Mouse (Mus musculus) forebrain, postnatal 0 days (tissue): ENCODE data around the gene Ryr3. TPM values are rescaled to one million over a fixed set of nuclear protein-coding genes. Genes with fewer than 3 reads are reported as not detected.
A peak's percentile ranks its signal among the peaks of the same experiment; 100 is the strongest.

Experiments used
- ATAC-seq: fragments of 200-750 bp; cut with Nextera tagmentation; 2 replicates; pipeline ENCODE4 v1.8.0; 2017; ENCODE audit warnings: mild to moderate bottlenecking, moderate library complexity
- DNase-seq: peaks from one replicate; pipeline ENCODE4 v3.0.0-alpha.2; 2015
- H3K27ac ChIP-seq: fragments of 300-500 bp; sonication (generic); 2 replicates; pipeline ENCODE4 v1.5.1; 2014; ENCODE audit warnings: low read depth, mild to moderate bottlenecking, antibody characterized with exemption, low read length, moderate library complexity, mixed read lengths
- H3K27me3 ChIP-seq: fragments of 300-500 bp; sonication (generic); 2 replicates; pipeline ENCODE4 v1.6.1; 2014; ENCODE audit warnings: mild to moderate bottlenecking, low read length, mixed read lengths; ENCODE audit not compliant: insufficient read depth
- H3K36me3 ChIP-seq: fragments of 300-500 bp; sonication (generic); 2 replicates; pipeline ENCODE4 v1.6.1; 2014; ENCODE audit warnings: mild to moderate bottlenecking, moderate library complexity; ENCODE audit not compliant: insufficient read depth
- H3K4me1 ChIP-seq: fragments of 300-500 bp; sonication (generic); 2 replicates; pipeline ENCODE4 v1.6.1; 2014; ENCODE audit warnings: antibody characterized with exemption; ENCODE audit not compliant: insufficient read depth
- H3K4me2 ChIP-seq: fragments of 300-500 bp; sonication (generic); 2 replicates; pipeline ENCODE4 v1.6.1; 2014; ENCODE audit warnings: low read depth, mild to moderate bottlenecking, moderate library complexity
- H3K4me3 ChIP-seq: fragments of 300-500 bp; sonication (generic); 2 replicates; pipeline ENCODE4 v1.5.1; 2014; ENCODE audit warnings: low read depth, low read length, mixed read lengths
- H3K9ac ChIP-seq: fragments of 300-500 bp; sonication (generic); 2 replicates; pipeline ENCODE4 v1.6.1; 2014; ENCODE audit warnings: mild to moderate bottlenecking
- H3K9me3 ChIP-seq: fragments of 300-500 bp; sonication (generic); 2 replicates; pipeline ENCODE4 v1.6.1; 2016; ENCODE audit warnings: low read length
- CTCF ChIP-seq: sonication (generic); IDR thresholded peaks from 2 replicates; pipeline ENCODE4 v1.5.1; 2016; ENCODE audit warnings: antibody characterized with exemption, control low read depth, low read depth
- WGBS: fragments of 180-500 bp; shearing (Covaris S2); extraction: QIAGEN DNeasy Blood & Tissue Kit; methylation state at CpG from one replicate; pipeline ENCODE4 v1.1.7; 2014; 5-methylcytosine and 5-hydroxymethylcytosine counted together
- polyA plus RNA-seq: library from polyadenylated mRNA; unstranded; fragments of >200 nt; fragmentation: Nextera tagmentation; extraction: Ambion mirVana; gene quantifications from 2 replicates; pipeline ENCODE4 v1.2.1, GENCODE M21; 2015
- total RNA-seq: library from RNA; depleted of rRNA; stranded (reverse); fragments of >200 nt; gene quantifications from 2 replicates; pipeline ENCODE4 v1.2.3, GENCODE M21; 2014

Ryr3 gene
- total and polyA plus RNA-seq, 2 experiments from 2014 or later: 4.2 to 16.1 TPM

- no peak for DNase-seq
- Histone ChIP-seq H3K36me3 (no peaks in the 10 kb centered on the region), H3K4me1 (no peaks in the 10 kb centered on the region), H3K9ac (no peak overlapping the region), H3K27me3 (no peaks in the 10 kb centered on the region), H3K9me3 (no peaks in the 10 kb centered on the region), H3K4me3 (no peak overlapping the region), H3K27ac (no peak overlapping the region), H3K4me2 (no peak overlapping the region)
- TF ChIP-seq CTCF: no peak
- no peak for ATAC-seq
- WGBS: 91% methylated on average over 9 of the region's 9 CpGs
Measured at GRCm38 (mm10) chr2:112632536-112632935, 584.4 kb downstream of the Ryr3 start.

DNA sequence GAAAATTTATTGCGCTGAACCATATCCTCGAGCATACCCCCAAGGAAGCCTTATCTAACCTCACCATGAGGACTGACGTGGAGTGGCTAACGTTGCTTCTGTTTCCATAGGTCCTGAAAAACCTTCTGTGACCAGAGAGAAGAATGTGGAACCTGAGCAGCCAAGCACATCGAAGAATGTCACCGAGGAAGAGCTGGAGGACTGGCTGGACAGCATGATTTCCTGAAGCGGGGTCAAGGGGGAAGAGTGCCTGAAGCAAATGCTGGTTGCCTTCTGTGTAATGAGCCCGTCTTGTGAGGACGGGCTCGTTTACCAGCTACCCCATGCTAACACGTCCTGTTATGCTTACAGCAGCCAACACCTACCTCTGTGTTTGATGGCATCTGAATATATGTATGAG lies 586.2 kb downstream of the Ryr3 start:
- no peaks in the 10 kb centered on the region for H3K4me1 ChIP-seq
- no peak for TF ChIP-seq CTCF
- H3K9ac ChIP-seq: no peak overlapping the region
- DNase-seq (no peak), ATAC-seq (no peak)
- no peak overlapping the region for H3K27ac ChIP-seq
- H3K36me3 ChIP-seq: no peaks in the 10 kb centered on the region
- WGBS: 87% methylated on average over 11 of the region's 11 CpGs
- no peaks in the 10 kb centered on the region for H3K9me3 ChIP-seq
- H3K27me3 ChIP-seq: no peaks in the 10 kb centered on the region
- H3K4me2 ChIP-seq: no peak overlapping the region
- H3K4me3 ChIP-seq: no peak overlapping the region

- no peaks in the 10 kb centered on the region for H3K9me3 ChIP-seq
- DNase-seq (no peak), ATAC-seq (no peak)
- H3K4me1 ChIP-seq: no peaks in the 10 kb centered on the region
- no peak overlapping the region for H3K4me3 ChIP-seq
- no peak overlapping the region for H3K27ac ChIP-seq
- TF ChIP-seq CTCF: no peak
- H3K9ac ChIP-seq: no peak overlapping the region
- H3K36me3 ChIP-seq: no peaks in the 10 kb centered on the region
- 89% methylated on average over 3 of the region's 3 CpGs for WGBS
- no peaks in the 10 kb centered on the region for H3K27me3 ChIP-seq
- H3K4me2 ChIP-seq: no peak overlapping the region
Measured at GRCm38 (mm10) chr2:112625156-112625555, 591.7 kb downstream of the Ryr3 start.

DNA sequence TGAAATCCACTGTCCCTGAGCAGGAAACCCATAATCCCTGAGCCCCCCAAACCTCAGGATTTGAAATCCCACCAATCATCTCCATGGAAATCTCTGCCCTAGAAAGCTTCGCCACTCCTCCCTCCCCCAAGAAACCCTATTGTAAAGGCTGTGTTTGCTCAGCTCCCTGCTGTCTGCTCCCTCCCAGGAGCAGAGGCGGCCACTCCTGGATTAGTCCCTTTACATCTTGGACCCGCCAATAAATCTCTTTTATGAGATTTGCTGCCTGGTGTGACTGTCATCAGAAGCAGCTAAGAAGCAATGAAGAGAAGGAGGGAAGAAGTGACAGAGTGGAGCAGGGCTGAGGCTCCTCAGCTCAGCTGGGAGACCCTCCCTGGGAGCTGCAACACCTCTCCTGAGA lies 599.7 kb downstream of the Ryr3 start:
- Histone ChIP-seq H3K9ac (no peak overlapping the region), H3K27me3 (no peaks in the 10 kb centered on the region), H3K4me2 (no peak overlapping the region), H3K4me3 (no peak overlapping the region), H3K36me3 (no peaks in the 10 kb centered on the region), H3K9me3 (no peaks in the 10 kb centered on the region), H3K27ac (no peak overlapping the region), H3K4me1 (no peaks in the 10 kb centered on the region)
- TF ChIP-seq CTCF: no peak
- 25% methylated on average over 3 of the region's 3 CpGs for WGBS
- no peak for DNase-seq
- ATAC-seq: no peak

DNA sequence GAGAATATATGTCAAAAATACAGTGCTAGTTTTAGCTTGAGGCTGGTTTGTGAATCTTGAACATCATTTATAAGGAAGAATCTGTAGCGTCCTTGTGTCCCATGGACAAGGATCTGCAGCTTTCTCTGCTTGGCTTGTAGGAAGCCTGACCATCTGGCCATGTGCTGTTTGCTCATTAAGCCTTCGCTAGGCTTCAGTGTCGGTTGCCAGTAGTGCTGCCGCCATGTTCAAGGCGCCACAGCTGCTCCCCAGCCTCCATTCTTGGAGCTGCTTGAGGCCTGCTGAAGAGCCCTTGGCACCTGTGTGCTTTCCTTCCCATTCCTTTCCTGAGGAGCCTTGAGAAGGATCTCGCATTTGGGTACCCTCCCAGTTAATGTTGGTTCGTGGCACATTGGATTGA lies 602.5 kb downstream of the Ryr3 start:
- ATAC-seq: peak; percentile 43
- no peak overlapping the region for H3K27ac ChIP-seq
- H3K4me1 ChIP-seq: no peaks in the 10 kb centered on the region
- WGBS: 72% methylated on average over 7 of the region's 7 CpGs
- H3K9ac ChIP-seq: no peak overlapping the region
- H3K36me3 ChIP-seq: no peaks in the 10 kb centered on the region
- no peak for DNase-seq
- no peak overlapping the region for H3K4me3 ChIP-seq
- no peak for TF ChIP-seq CTCF
- no peak overlapping the region for H3K4me2 ChIP-seq
- no peaks in the 10 kb centered on the region for H3K9me3 ChIP-seq
- no peaks in the 10 kb centered on the region for H3K27me3 ChIP-seq

- Histone ChIP-seq H3K9me3 (no peaks in the 10 kb centered on the region), H3K4me2 (no peak overlapping the region), H3K4me3 (no peak overlapping the region), H3K4me1 (no peaks in the 10 kb centered on the region), H3K9ac (no peak overlapping the region), H3K36me3 (no peaks in the 10 kb centered on the region), H3K27ac (no peak overlapping the region), H3K27me3 (no peaks in the 10 kb centered on the region)
- no peak for ATAC-seq
- peak; percentile 43 for TF ChIP-seq CTCF
- 91% methylated on average over 3 of the region's 3 CpGs for WGBS
- no peak for DNase-seq
Measured at GRCm38 (mm10) chr2:112612628-112613027, 604.3 kb downstream of the Ryr3 start.

DNA sequence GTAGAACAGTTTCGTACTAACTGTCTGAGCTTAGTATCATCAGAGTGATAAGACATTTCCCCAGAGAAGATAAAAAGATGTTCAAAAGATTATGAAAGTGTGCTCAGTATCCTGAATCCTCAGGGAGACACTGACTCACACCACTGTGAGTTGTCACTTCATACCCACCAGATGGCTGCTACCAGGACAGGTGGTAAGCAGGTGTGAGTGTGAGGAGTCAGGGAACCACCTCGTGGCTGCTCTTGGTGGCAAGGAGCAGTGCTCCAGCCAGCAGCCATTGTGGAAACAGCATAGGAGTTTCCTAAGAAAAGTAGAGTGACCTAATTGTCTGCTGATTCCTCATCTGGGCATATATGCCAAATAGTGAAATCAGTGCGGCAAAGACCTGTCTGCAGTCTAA lies 610.4 kb downstream of the Ryr3 start:
- no peak overlapping the region for H3K27ac ChIP-seq

DNA sequence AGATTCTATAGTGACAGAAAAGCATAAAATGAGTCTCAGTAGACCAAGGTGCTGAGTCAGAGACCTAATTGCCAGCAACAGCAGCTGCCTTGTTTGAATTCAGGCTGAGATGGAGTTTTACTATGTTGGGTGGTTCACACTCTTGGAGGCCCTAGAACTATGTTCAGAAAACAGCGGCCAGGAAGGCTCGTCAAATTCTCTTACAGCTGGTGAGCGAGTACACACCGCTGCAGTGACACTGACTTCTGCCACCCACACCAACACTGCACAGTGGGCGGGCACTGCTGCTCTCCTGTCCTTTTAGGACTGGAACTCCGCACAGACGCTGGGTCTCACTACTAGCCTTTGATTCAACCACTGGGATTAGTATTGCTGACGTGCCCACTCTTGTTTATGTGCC lies 614.4 kb downstream of the Ryr3 start:
- Histone ChIP-seq H3K4me1 (no peaks in the 10 kb centered on the region), H3K27me3 (no peaks in the 10 kb centered on the region), H3K9ac (no peak overlapping the region), H3K27ac (no peak overlapping the region), H3K4me2 (no peak overlapping the region), H3K4me3 (no peak overlapping the region), H3K36me3 (no peaks in the 10 kb centered on the region), H3K9me3 (no peaks in the 10 kb centered on the region)
- DNase-seq (no peak), ATAC-seq (peak; percentile 40)
- WGBS: 56% methylated on average over 8 of the region's 8 CpGs
- no peak for TF ChIP-seq CTCF

More for the DNA sequence above, 610.4 kb downstream of the Ryr3 start:
- Histone ChIP-seq H3K9ac (no peak overlapping the region), H3K4me2 (no peak overlapping the region), H3K4me1 (no peaks in the 10 kb centered on the region), H3K36me3 (no peaks in the 10 kb centered on the region), H3K27me3 (no peaks in the 10 kb centered on the region), H3K4me3 (no peak overlapping the region), H3K9me3 (no peaks in the 10 kb centered on the region)
- TF ChIP-seq CTCF: no peak
- 83% methylated on average over 3 of the region's 3 CpGs for WGBS
- ATAC-seq (no peak), DNase-seq (no peak)
